Mouse (Mus musculus): ENCODE results near the gene Rab5c. TPM values are rescaled to one million over a fixed set of nuclear protein-coding genes. Genes with fewer than 3 reads are reported as not detected.

Rab5c gene
- polyA plus RNA-seq, 1 experiment from 2014 or later, result 47.1 TPM

GRCm38 (mm10) chr11:100741348-100741747, 3.3 kb upstream of the Rab5c start:
- Histone ChIP-seq H3K36me3 (ENCODE audit: insufficient read depth, low read length) (no peaks in the 10 kb centered on the region), H3K27ac (ENCODE audit: low read length) (no peak overlapping the region), H3K4me1 (ENCODE audit: insufficient read depth, low read length) (peaks cover 10% of the 10 kb centered on the region), H3K9me3 (ENCODE audit: low read length) (no peaks in the 10 kb centered on the region), H3K9ac (replicated peaks; ENCODE audit: low read length) (no peak overlapping the region), H3K4me3 (ENCODE audit: low read length) (no peak overlapping the region), H3K4me2 (replicated peaks; ENCODE audit: low read depth, low read length) (no peak overlapping the region), H3K27me3 (ENCODE audit: insufficient read depth, low read length) (no peaks in the 10 kb centered on the region)
- WGBS, result 55% methylated on average over 6 of the region's 6 CpGs
- ATAC-seq (ENCODE audit: low FRiP score, low TSS enrichment), result no peak

DNA sequence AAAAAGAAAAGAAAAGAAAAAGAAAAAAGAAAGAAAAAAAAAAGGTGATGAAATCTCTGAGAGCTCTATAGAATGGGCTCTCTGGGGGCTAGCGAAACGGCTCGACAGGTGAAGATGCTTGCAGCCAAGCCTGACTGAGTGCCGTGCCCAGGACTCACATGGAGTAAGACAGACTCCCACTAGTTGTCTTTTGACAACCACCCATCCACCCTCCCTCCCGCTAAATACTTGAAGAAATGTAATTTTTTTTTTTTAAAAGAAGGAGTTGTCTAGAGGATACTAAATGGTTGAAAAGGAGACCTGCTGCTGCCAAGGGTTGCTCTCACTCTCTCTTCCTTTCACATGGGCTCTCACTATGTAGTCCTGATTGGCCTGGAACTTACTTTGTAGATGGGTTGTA, 734 bp upstream of the Rab5c start:
- no peaks in the 10 kb centered on the region for H3K27me3 ChIP-seq (ENCODE audit: insufficient read depth, low read length)
- H3K4me1 ChIP-seq (ENCODE audit: insufficient read depth, low read length), result peaks cover 18% of the 10 kb centered on the region
- ATAC-seq (ENCODE audit: low FRiP score, low TSS enrichment), result no peak
- WGBS, result 17% methylated on average over 5 of the region's 5 CpGs
- H3K9ac ChIP-seq (replicated peaks; ENCODE audit: low read length), result no peak overlapping the region
- peak overlapping the region; percentile 99 for H3K4me3 ChIP-seq (ENCODE audit: low read length)
- no peak overlapping the region for H3K27ac ChIP-seq (ENCODE audit: low read length)
- no peaks in the 10 kb centered on the region for H3K36me3 ChIP-seq (ENCODE audit: insufficient read depth, low read length)
- H3K9me3 ChIP-seq (ENCODE audit: low read length), result no peaks in the 10 kb centered on the region
- H3K4me2 ChIP-seq (replicated peaks; ENCODE audit: low read depth, low read length), result peak overlapping the region; percentile 72

- H3K36me3 ChIP-seq (ENCODE audit: insufficient read depth, low read length), result no peaks in the 10 kb centered on the region
- peak overlapping the region; percentile 70 for H3K4me2 ChIP-seq (replicated peaks; ENCODE audit: low read depth, low read length)
- H3K9me3 ChIP-seq (ENCODE audit: low read length), result no peaks in the 10 kb centered on the region
- H3K27me3 ChIP-seq (ENCODE audit: insufficient read depth, low read length), result no peaks in the 10 kb centered on the region
- WGBS, result under 1% methylated on average over 13 of the region's 13 CpGs
- H3K4me3 ChIP-seq (ENCODE audit: low read length), result peak overlapping the region; percentile 99
- H3K4me1 ChIP-seq (ENCODE audit: insufficient read depth, low read length), result peaks cover 18% of the 10 kb centered on the region
- H3K9ac ChIP-seq (replicated peaks; ENCODE audit: low read length), result peak overlapping the region; percentile 96
- 0 out of 2 replicates have a peak overlapping the region, but pooled peaks have one; percentile 25 for H3K27ac ChIP-seq (ENCODE audit: low read length)
- ATAC-seq (ENCODE audit: low FRiP score, low TSS enrichment), result no peak
Observed at GRCm38 (mm10) chr11:100737105-100737733, 796 bp downstream of the Rab5c start.

DNA sequence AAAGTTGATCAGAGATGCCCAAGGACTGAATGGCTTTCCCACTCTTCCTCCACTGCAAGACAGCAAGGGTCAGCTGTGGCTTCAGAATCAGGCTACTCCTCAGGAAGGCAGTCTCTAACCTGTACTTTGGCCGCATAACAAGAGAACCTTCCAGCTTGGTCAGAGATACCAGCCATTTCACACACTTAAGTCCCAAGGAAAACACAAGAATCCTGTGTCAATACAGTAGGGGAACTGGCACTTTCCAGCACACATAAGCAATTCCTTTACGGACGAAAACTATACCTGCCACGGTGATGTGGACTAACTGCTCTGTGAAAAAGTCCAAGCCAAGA, 1.3 kb downstream of the Rab5c start:
- peak overlapping the region; percentile 99 for H3K4me3 ChIP-seq (ENCODE audit: low read length)
- H3K4me1 ChIP-seq (ENCODE audit: insufficient read depth, low read length), result peaks cover 18% of the 10 kb centered on the region
- H3K9ac ChIP-seq (replicated peaks; ENCODE audit: low read length), result peak overlapping the region; percentile 96
- H3K27ac ChIP-seq (ENCODE audit: low read length), result 0 out of 2 replicates have a peak overlapping the region, but pooled peaks have one; percentile 25
- H3K4me2 ChIP-seq (replicated peaks; ENCODE audit: low read depth, low read length), result peak overlapping the region; percentile 70
- 75% methylated on average over 4 of the region's 4 CpGs for WGBS
- no peak for ATAC-seq (ENCODE audit: low FRiP score, low TSS enrichment)
- H3K9me3 ChIP-seq (ENCODE audit: low read length), result no peaks in the 10 kb centered on the region
- H3K36me3 ChIP-seq (ENCODE audit: insufficient read depth, low read length), result no peaks in the 10 kb centered on the region
- no peaks in the 10 kb centered on the region for H3K27me3 ChIP-seq (ENCODE audit: insufficient read depth, low read length)

DNA sequence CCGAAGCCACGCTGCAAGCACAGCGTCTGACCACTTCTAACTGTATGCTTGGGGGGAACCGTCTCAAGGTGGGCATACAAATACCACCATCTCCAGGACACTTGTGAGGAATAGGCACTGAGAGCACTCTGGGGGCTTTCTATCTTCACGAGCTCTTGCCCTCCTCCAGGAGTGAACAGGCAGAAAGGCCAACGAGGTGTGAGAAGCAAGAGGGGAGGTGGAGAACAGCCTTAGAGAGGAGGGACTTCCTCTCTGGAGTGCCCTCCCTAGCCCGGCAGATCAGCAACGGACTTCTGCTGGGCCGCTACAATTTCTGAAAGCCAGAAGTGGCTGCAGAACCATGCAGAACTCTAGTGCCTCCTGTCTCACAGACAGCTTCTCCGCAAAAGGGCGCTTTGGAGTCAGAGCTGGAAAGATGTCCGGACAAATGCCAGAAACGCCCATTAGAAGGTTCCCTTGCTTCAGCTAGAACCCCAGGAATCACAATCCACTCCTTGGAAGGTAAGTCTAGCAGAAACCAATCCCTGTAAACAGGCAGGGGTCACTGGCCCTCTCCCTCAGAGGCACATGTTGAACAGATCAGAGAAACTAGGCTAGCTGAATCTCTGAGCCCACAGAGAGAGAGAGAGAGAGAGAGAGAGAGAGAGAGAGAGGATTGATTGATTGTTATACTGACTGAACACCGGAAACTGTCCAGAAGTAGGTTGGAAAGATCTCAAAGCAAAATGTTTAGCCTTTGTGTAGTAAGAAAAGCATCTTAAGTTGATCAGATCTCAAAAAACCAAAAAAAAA, 1.9 kb downstream of the Rab5c start:
- Histone ChIP-seq H3K9me3 (ENCODE audit: low read length) (no peaks in the 10 kb centered on the region), H3K4me2 (replicated peaks; ENCODE audit: low read depth, low read length) (peak overlapping the region; percentile 5; the same call in 1 of the 2 replicates), H3K27ac (ENCODE audit: low read length) (no peak overlapping the region), H3K36me3 (ENCODE audit: insufficient read depth, low read length) (no peaks in the 10 kb centered on the region), H3K9ac (replicated peaks; ENCODE audit: low read length) (no peak overlapping the region; the same call in 1 of the 2 replicates), H3K4me3 (ENCODE audit: low read length) (peak overlapping the region; percentile 99; the same call in 1 of the 2 replicates), H3K4me1 (ENCODE audit: insufficient read depth, low read length) (peaks cover 18% of the 10 kb centered on the region), H3K27me3 (ENCODE audit: insufficient read depth, low read length) (no peaks in the 10 kb centered on the region)
- 74% methylated on average over 14 of the region's 14 CpGs for WGBS
- ATAC-seq (ENCODE audit: low FRiP score, low TSS enrichment), result no peak

GRCm38 (mm10) chr11:100735134-100735865, 2.7 kb downstream of the Rab5c start:
- Histone ChIP-seq H3K4me1 (ENCODE audit: insufficient read depth, low read length) (peaks cover 18% of the 10 kb centered on the region), H3K36me3 (ENCODE audit: insufficient read depth, low read length) (no peaks in the 10 kb centered on the region), H3K4me3 (ENCODE audit: low read length) (no peak overlapping the region), H3K27ac (ENCODE audit: low read length) (no peak overlapping the region), H3K9me3 (ENCODE audit: low read length) (no peaks in the 10 kb centered on the region), H3K9ac (replicated peaks; ENCODE audit: low read length) (no peak overlapping the region), H3K27me3 (ENCODE audit: insufficient read depth, low read length) (no peaks in the 10 kb centered on the region), H3K4me2 (replicated peaks; ENCODE audit: low read depth, low read length) (no peak overlapping the region)
- ATAC-seq (ENCODE audit: low FRiP score, low TSS enrichment), result no peak
- 93% methylated on average over 9 of the region's 9 CpGs for WGBS

DNA sequence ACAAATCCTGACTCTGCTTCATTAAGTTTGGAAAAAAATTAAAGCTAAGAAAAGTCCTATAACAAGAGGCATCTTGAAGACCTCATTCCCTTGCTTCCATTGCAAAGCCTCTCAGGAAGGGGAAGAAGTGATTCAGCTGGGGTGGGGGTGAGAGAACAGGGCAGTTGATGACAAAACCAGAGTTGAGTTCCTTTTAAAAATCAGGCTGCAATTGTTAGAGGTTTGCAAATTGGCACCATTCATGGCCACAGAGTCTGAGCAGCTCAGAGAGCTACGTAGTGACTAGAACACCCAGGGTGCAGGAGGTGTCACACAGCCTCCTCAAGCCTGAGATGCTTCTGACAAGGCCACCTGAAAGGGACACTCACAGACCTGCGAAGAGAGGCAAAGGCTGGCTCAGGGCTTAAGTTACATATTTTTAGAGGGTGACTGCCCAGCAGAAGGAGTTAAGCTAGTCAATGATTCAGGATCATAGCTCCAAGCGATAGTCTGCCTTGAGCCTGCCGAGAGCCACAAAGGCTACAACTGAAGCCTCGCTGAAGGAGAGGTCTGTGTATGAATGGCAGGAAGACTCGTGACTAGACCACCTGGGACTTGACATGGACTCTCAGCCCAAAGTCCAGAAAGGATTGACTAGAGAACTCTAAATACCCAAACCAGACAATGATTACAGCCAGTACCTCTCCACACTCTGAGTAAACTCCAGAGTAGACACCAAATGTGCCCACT, 7.4 kb downstream of the Rab5c start:
- H3K36me3 ChIP-seq (ENCODE audit: insufficient read depth, low read length), result 0 out of 2 replicates have a peak, but pooled peaks cover 4% of the 10 kb centered on the region
- no peak overlapping the region for H3K4me3 ChIP-seq (ENCODE audit: low read length)
- no peaks in the 10 kb centered on the region for H3K27me3 ChIP-seq (ENCODE audit: insufficient read depth, low read length)
- H3K4me1 ChIP-seq (ENCODE audit: insufficient read depth, low read length), result 0 out of 2 replicates have a peak, but pooled peaks cover 2% of the 10 kb centered on the region
- H3K9ac ChIP-seq (replicated peaks; ENCODE audit: low read length), result no peak overlapping the region
- WGBS, result 81% methylated on average over 6 of the region's 6 CpGs
- H3K27ac ChIP-seq (ENCODE audit: low read length), result no peak overlapping the region
- peak; percentile 35; the same call in 1 of the 2 replicates for ATAC-seq (ENCODE audit: low FRiP score, low TSS enrichment)
- no peaks in the 10 kb centered on the region for H3K9me3 ChIP-seq (ENCODE audit: low read length)
- no peak overlapping the region for H3K4me2 ChIP-seq (replicated peaks; ENCODE audit: low read depth, low read length)

DNA sequence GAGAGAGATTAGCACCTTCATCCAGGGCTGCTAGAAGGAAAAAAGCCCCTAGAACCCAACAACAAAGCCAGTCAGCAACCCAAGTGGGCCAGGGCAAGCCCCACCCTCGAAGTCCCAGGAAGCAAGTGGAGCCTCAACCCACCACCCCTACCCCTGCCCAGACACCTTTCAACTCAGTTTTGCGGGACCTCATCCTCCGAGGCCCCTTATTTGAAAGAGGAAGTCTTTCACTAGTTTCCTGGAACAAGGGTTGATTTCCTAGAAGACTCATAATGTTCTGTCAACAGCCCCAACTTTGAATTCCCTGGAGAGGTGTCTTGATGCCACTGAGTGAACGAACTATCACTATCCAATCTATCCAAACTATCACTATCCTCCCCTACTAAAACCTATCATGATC, 8.0 kb downstream of the Rab5c start:
- Histone ChIP-seq H3K4me2 (replicated peaks; ENCODE audit: low read depth, low read length) (no peak overlapping the region), H3K27me3 (ENCODE audit: insufficient read depth, low read length) (no peaks in the 10 kb centered on the region), H3K36me3 (ENCODE audit: insufficient read depth, low read length) (0 out of 2 replicates have a peak, but pooled peaks cover 4% of the 10 kb centered on the region), H3K9me3 (ENCODE audit: low read length) (no peaks in the 10 kb centered on the region), H3K4me1 (ENCODE audit: insufficient read depth, low read length) (peaks cover 6% of the 10 kb centered on the region; the same call in 1 of the 2 replicates), H3K4me3 (ENCODE audit: low read length) (no peak overlapping the region), H3K9ac (replicated peaks; ENCODE audit: low read length) (no peak overlapping the region), H3K27ac (ENCODE audit: low read length) (no peak overlapping the region)
- ATAC-seq (ENCODE audit: low FRiP score, low TSS enrichment), result no peak
- WGBS, result 77% methylated on average over 4 of the region's 4 CpGs

GRCm38 (mm10) chr11:100728601-100729000, 9.4 kb downstream of the Rab5c start:
- no peak for ATAC-seq (ENCODE audit: low FRiP score, low TSS enrichment)
- H3K4me3 ChIP-seq (ENCODE audit: low read length), result no peak overlapping the region
- peaks cover 11% of the 10 kb centered on the region; the same call in 1 of the 2 replicates for H3K4me1 ChIP-seq (ENCODE audit: insufficient read depth, low read length)
- no peaks in the 10 kb centered on the region for H3K27me3 ChIP-seq (ENCODE audit: insufficient read depth, low read length)
- 83% methylated on average over 6 of the region's 6 CpGs for WGBS
- H3K9ac ChIP-seq (replicated peaks; ENCODE audit: low read length), result no peak overlapping the region
- 0 out of 2 replicates have a peak, but pooled peaks cover 4% of the 10 kb centered on the region for H3K36me3 ChIP-seq (ENCODE audit: insufficient read depth, low read length)
- H3K4me2 ChIP-seq (replicated peaks; ENCODE audit: low read depth, low read length), result no peak overlapping the region
- H3K27ac ChIP-seq (ENCODE audit: low read length), result no peak overlapping the region
- no peaks in the 10 kb centered on the region for H3K9me3 ChIP-seq (ENCODE audit: low read length)
